Mouse (Mus musculus) embryonic fibroblast, embryonic 13.5 days (primary cell): ENCODE results near the gene Urad.

Experiments used
- CTCF ChIP-seq: IDR thresholded peaks from 2 replicates; pipeline ENCODE4 v1.5.1; 2011; ENCODE audit warnings: mild to moderate bottlenecking, control low read depth, low read length, moderate library complexity, borderline replicate concordance; ENCODE audit not compliant: insufficient read depth
- POLR2A ChIP-seq: IDR thresholded peaks from 2 replicates; pipeline ENCODE4 v1.6.1; 2011; ENCODE audit warnings: low read depth, mild to moderate bottlenecking, control low read depth, low read length, moderate library complexity

DNA sequence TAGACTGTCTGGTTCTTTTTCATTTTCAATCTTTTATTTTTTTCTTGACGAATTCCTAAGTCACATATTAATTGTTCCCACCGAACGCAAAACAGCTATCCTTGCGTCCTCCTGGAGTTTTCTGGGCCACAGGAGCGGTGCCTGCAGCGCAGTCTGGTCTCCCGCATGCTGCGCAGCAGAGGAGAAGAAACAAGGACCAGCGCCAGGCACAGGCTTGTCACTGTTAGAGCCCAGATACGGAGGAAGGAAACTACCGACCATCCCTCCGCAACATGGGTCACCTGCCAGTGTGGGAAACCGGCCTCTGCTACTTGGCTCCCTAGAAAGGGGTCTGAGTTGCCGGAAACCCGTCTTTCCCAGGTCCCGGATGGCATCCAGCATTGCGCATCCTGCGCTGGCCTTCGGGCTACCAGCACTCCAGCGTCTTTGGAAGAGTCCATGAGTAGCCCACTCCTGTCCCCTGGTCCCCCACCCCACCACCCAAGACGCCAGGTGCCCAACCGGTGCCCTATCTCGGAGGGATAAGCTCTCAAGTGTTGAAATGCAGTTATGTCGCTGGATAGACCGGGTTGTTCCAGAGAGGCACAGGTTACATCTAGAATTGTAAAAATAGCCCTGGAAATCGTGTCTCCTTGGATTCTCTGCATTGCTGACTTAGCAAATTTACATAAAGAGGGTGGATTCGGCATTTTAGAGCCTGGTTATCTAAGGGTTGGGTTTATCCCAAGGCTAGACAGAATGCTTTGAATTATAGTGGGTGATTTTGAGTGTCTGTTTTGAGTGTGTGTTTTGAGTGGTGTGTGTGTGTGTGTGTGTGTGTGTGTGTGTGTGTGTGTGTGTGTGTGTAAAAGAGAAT lies 9.2 kb downstream of the Urad start:
- TF ChIP-seq CTCF (no peak), POLR2A (no peak)
